Mouse (Mus musculus): ENCODE data around the gene Igsf8.

DNA sequence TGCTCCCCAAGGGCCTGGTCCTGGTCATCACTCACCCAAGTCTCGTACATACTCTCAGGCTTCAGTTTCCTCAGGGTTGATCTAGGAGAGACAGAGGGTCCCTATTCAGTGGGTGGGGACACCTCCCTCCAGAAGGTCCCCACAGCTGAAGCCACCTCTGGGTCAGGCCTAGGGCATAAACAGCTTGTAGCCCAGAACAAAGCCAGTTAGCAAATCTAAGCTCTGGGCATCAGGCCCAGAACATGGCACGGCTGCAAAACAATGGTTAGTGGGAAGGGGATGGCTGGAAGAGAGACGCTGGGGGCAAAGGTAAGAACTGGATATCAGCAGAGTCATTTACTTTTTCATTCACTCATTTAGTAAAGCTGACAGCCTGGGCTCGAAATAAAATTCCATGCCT lies 47.7 kb upstream of the Igsf8 start:
- TF ChIP-seq CTCF (IDR thresholded peaks at IDR 0.05; ENCODE audit: insufficient read depth, low read depth, low read length) (no peak), POLR2A (IDR thresholded peaks at IDR 0.05; ENCODE audit: insufficient read depth, low read depth, low read length) (no peak)
